Mouse (Mus musculus): ENCODE results near the gene Hypk.

Gene Hypk

DNA sequence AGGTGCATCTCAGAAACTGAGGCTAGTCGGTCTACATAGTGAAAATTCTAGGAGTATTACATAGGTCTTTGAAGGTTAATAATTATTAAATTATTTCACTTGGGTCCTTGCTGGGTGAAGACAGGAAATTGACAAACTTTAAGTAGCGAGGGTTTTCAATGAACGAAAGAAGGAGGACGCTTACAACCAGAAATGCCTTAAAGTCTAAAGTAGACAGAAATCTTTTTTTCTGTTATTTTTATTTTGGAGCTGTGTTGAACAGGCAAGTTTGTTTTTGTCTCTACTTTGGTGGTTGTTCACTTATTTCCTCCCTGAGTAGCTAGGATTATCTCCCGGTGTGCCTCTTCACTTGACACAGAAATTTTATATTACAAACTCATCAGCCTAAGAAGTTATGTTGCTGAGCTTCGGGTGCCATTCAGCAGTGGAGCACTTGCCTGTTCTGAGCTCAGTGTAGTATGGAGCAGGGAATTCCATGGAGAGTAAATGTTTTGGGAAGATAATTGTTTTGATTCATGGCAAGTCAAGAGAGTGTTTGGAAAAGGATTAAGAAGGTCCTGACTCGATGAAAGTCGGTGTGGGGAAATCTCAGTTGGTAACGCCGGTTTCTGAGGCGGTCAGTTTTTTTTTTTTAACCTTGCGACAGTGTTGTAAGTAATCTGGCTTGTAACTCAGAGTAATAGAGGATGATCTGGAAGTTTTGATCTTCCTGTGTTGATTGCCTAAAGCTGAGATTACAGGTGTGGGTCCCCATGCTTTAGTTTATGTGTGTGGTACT lies 54.3 kb downstream of the Hypk start:
- DNase-seq = peak in 1 of 2 experiments; percentile 3

DNA sequence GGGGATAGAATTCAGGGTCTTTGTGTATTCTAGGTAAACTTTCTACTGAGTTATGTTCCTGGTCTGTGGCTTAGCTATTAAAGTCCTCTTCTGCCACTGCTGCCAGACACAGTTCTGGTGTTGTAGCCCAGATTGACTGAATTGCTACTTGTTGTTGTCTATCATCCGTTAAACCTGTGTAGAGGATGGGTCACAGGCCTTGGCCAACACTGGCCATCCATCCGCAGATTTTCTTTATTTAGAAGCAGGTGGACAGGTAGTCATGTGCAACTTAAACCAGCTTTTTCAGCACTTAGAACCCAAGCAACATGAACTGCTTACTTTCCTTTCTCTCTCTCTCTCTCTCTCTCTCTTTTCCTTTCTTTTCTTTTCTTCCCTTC lies 54.9 kb downstream of the Hypk start:
- no peak for DNase-seq

Data from B cell, adult 2 months (primary cell).